Mouse (Mus musculus) MEL (cell line): Measurements from ENCODE around the gene Ak3. TPM values are rescaled to one million over a fixed set of nuclear protein-coding genes. Genes with fewer than 3 reads are reported as not detected.

Experiments
- DNase-seq: peaks from one replicate; pipeline ENCODE4 v3.0.0; 2011; ENCODE audit warnings: low read depth, low spot score
- H3K27ac ChIP-seq: 2 replicates; pipeline ENCODE4 v1.5.1; 2012; ENCODE audit warnings: low read depth, mild to moderate bottlenecking, control low read depth, low read length, moderate library complexity; ENCODE audit not compliant: control insufficient read depth
- H3K27me3 ChIP-seq, 2 experiments: fragments of 150-350 bp in 1 of 2; sonication (generic) in 1 of 2; 2 replicates each; pipeline ENCODE4 v1.6.1; 2012; ENCODE audit warnings: low read length in 2 of 2, mild to moderate bottlenecking in 2 of 2, improper control_type of control experiment in 1 of 2, moderate library complexity in 1 of 2; ENCODE audit not compliant: insufficient read depth in 2 of 2, control insufficient read depth in 1 of 2
- H3K36me3 ChIP-seq, 2 experiments: 2 replicates each; pipeline ENCODE4 v1.6.1; 2012 to 2014; ENCODE audit warnings: low read length in 2 of 2, improper control_type of control experiment in 1 of 2, inconsistent platforms in 1 of 2, mild to moderate bottlenecking in 1 of 2; ENCODE audit not compliant: insufficient read depth in 2 of 2, control insufficient read depth in 1 of 2
- H3K4me1 ChIP-seq, 2 experiments: fragments of 150-350 bp in 1 of 2; sonication (generic) in 1 of 2; 2 replicates each; pipeline ENCODE4 v1.6.1; 2012; ENCODE audit warnings: low read length in 2 of 2, improper control_type of control experiment in 1 of 2, mild to moderate bottlenecking in 1 of 2; ENCODE audit not compliant: insufficient read depth in 2 of 2, control insufficient read depth in 1 of 2
- H3K4me3 ChIP-seq, 2 experiments: fragments of 150-350 bp in 1 of 2; sonication (generic) in 1 of 2; 2 replicates each; pipeline ENCODE4 v1.5.1; 2012; ENCODE audit warnings: low read depth in 2 of 2, low read length in 2 of 2, mild to moderate bottlenecking in 2 of 2, moderate library complexity in 2 of 2, control low read depth in 1 of 2, improper control_type of control experiment in 1 of 2; ENCODE audit not compliant: control insufficient read depth in 1 of 2, insufficient read depth in 1 of 2
- H3K79me2 ChIP-seq: 2 replicates; pipeline ENCODE4 v1.6.1; 2012; ENCODE audit warnings: mild to moderate bottlenecking, low read length, moderate library complexity; ENCODE audit not compliant: control insufficient read depth, poor library complexity, insufficient read depth
- H3K9ac ChIP-seq: 2 replicates; pipeline ENCODE4 v1.6.1; 2012; ENCODE audit warnings: low read depth, mild to moderate bottlenecking, control low read depth, low read length, moderate library complexity; ENCODE audit not compliant: control insufficient read depth, poor library complexity, severe bottlenecking
- H3K9me3 ChIP-seq: fragments of 150-350 bp; sonication (generic); replicated peaks from 2 replicates; pipeline ENCODE4 v1.6.1; 2012; ENCODE audit warnings: mild to moderate bottlenecking, low read length, improper control_type of control experiment, moderate library complexity; ENCODE audit not compliant: insufficient read depth
- BHLHE40 ChIP-seq: IDR thresholded peaks from 2 replicates; pipeline ENCODE4 v1.6.1; 2012; ENCODE audit warnings: low read depth, mild to moderate bottlenecking, inconsistent platforms, low read length, improper control_type of control experiment, borderline replicate concordance
- CHD1 ChIP-seq: IDR thresholded peaks from 2 replicates; pipeline ENCODE4 v1.6.1; 2012; ENCODE audit warnings: low read depth, mild to moderate bottlenecking, inconsistent platforms, low read length, improper control_type of control experiment
- CHD2 ChIP-seq: IDR thresholded peaks from 2 replicates; pipeline ENCODE4 v1.6.1; 2011; ENCODE audit warnings: low read length, improper control_type of control experiment
- CTCF ChIP-seq, 3 experiments: IDR thresholded peaks in 2 of 3; conservative IDR thresholded peaks in 1 of 3; 2 replicates each; pipeline ENCODE4 v1.5.1; 2011 to 2012; ENCODE audit warnings: low read length in 3 of 3, low read depth in 2 of 3, mild to moderate bottlenecking in 2 of 3, improper control_type of control experiment in 1 of 3, inconsistent platforms in 1 of 3, mixed read lengths in 1 of 3, moderate library complexity in 1 of 3; ENCODE audit not compliant: control insufficient read depth in 1 of 3, insufficient read depth in 1 of 3, poor library complexity in 1 of 3, severe bottlenecking in 1 of 3
- E2F4 ChIP-seq: IDR thresholded peaks from 2 replicates; pipeline ENCODE4 v1.6.1; 2011; ENCODE audit warnings: low read depth, low read length, improper control_type of control experiment, borderline replicate concordance
- ELF1 ChIP-seq: IDR thresholded peaks from 2 replicates; pipeline ENCODE4 v1.6.1; 2014; ENCODE audit warnings: low read depth, mild to moderate bottlenecking, inconsistent platforms, low read length, improper control_type of control experiment, moderate library complexity
- EP300 ChIP-seq, 2 experiments: IDR thresholded peaks; 2 replicates each; pipeline ENCODE4 v1.6.1; 2011; ENCODE audit warnings: improper control_type of control experiment in 2 of 2, low read length in 2 of 2, low read depth in 1 of 2, mild to moderate bottlenecking in 1 of 2
- ETS1 ChIP-seq: IDR thresholded peaks from 2 replicates; pipeline ENCODE4 v1.6.1; 2012; ENCODE audit warnings: low read depth, mild to moderate bottlenecking, inconsistent platforms, low read length, improper control_type of control experiment, moderate library complexity
- GABPA ChIP-seq: IDR thresholded peaks from 2 replicates; pipeline ENCODE4 v1.6.1; 2012; ENCODE audit warnings: low read depth, mild to moderate bottlenecking, inconsistent platforms, low read length, improper control_type of control experiment, moderate library complexity
- GATA1 ChIP-seq: IDR thresholded peaks from 2 replicates; pipeline ENCODE4 v1.6.1; 2011; ENCODE audit warnings: low read depth, low read length, improper control_type of control experiment
- HCFC1 ChIP-seq: IDR thresholded peaks from 2 replicates; pipeline ENCODE4 v1.6.1; 2012; ENCODE audit warnings: low read depth, mild to moderate bottlenecking, inconsistent platforms, low read length, improper control_type of control experiment, moderate library complexity
- JUND ChIP-seq: IDR thresholded peaks from 2 replicates; pipeline ENCODE4 v1.6.1; 2011; ENCODE audit warnings: low read depth, mild to moderate bottlenecking, improper control_type of control experiment, low read length
- MAFK ChIP-seq: IDR thresholded peaks from 2 replicates; pipeline ENCODE4 v1.6.1; 2011; ENCODE audit warnings: low read depth, mild to moderate bottlenecking, low read length, improper control_type of control experiment, borderline replicate concordance
- MAX ChIP-seq: IDR thresholded peaks from 2 replicates; pipeline ENCODE4 v1.6.1; 2011; ENCODE audit warnings: low read length, improper control_type of control experiment
- MAZ ChIP-seq: IDR thresholded peaks from 2 replicates; pipeline ENCODE4 v1.6.1; 2012; ENCODE audit warnings: low read depth, mild to moderate bottlenecking, inconsistent platforms, low read length, improper control_type of control experiment
- MEF2A ChIP-seq: IDR thresholded peaks from 2 replicates; pipeline ENCODE4 v1.6.1; 2014; ENCODE audit warnings: low read depth, mild to moderate bottlenecking, inconsistent platforms, low read length, improper control_type of control experiment; ENCODE audit not compliant: poor library complexity, insufficient replicate concordance, severe bottlenecking; ENCODE audit errors: extremely low read depth
- MXI1 ChIP-seq: IDR thresholded peaks from 2 replicates; pipeline ENCODE4 v1.6.1; 2011; ENCODE audit warnings: mild to moderate bottlenecking, low read depth, low read length, improper control_type of control experiment
- MYB ChIP-seq: IDR thresholded peaks from 2 replicates; pipeline ENCODE4 v1.6.1; 2011; ENCODE audit warnings: mild to moderate bottlenecking, low read depth, low read length, improper control_type of control experiment
- MYC ChIP-seq: IDR thresholded peaks from 2 replicates; pipeline ENCODE4 v1.6.1; 2011; ENCODE audit warnings: low read depth, mild to moderate bottlenecking, low read length, improper control_type of control experiment, moderate library complexity
- NELFE ChIP-seq: IDR thresholded peaks from 2 replicates; pipeline ENCODE4 v1.6.1; 2011; ENCODE audit warnings: low read depth, low read length, improper control_type of control experiment
- POLR2A ChIP-seq, 2 experiments: IDR thresholded peaks; 2 replicates each; pipeline ENCODE4 v1.6.1; 2011 to 2012; ENCODE audit warnings: low read length in 2 of 2, mild to moderate bottlenecking in 2 of 2, control low read depth in 1 of 2, improper control_type of control experiment in 1 of 2, low read depth in 1 of 2, moderate library complexity in 1 of 2; ENCODE audit not compliant: control insufficient read depth in 1 of 2, insufficient read depth in 1 of 2, poor library complexity in 1 of 2
- POLR2AphosphoS2 ChIP-seq: IDR thresholded peaks from 2 replicates; pipeline ENCODE4 v1.6.1; 2011; ENCODE audit warnings: low read length, improper control_type of control experiment
- POLR2AphosphoS5 ChIP-seq: IDR thresholded peaks from 2 replicates; pipeline ENCODE4 v1.6.1; 2012; ENCODE audit warnings: low read depth, borderline replicate concordance, mild to moderate bottlenecking, inconsistent platforms, low read length, moderate library complexity, mixed read lengths
- RAD21 ChIP-seq: IDR thresholded peaks from 2 replicates; pipeline ENCODE4 v1.6.1; 2011; ENCODE audit warnings: mild to moderate bottlenecking, low read depth, low read length, improper control_type of control experiment
- RCOR1 ChIP-seq: IDR thresholded peaks from 2 replicates; pipeline ENCODE4 v1.6.1; 2012; ENCODE audit warnings: low read depth, mild to moderate bottlenecking, inconsistent platforms, low read length, improper control_type of control experiment
- SIN3A ChIP-seq: IDR thresholded peaks from 2 replicates; pipeline ENCODE4 v1.6.1; 2012; ENCODE audit warnings: low read length, improper control_type of control experiment, inconsistent platforms
- SMC3 ChIP-seq: IDR thresholded peaks from 2 replicates; pipeline ENCODE4 v1.6.1; 2011; ENCODE audit warnings: low read depth, low read length, improper control_type of control experiment
- TAL1 ChIP-seq: IDR thresholded peaks from 2 replicates; pipeline ENCODE4 v1.6.1; 2012; ENCODE audit warnings: mild to moderate bottlenecking, inconsistent platforms, low read length, moderate library complexity, mixed read lengths
- TBP ChIP-seq: IDR thresholded peaks from 2 replicates; pipeline ENCODE4 v1.8.0; 2011; ENCODE audit warnings: low read depth, low read length, improper control_type of control experiment
- TCF12 ChIP-seq: IDR thresholded peaks from 2 replicates; pipeline ENCODE4 v1.6.1; 2014; ENCODE audit warnings: low read depth, mild to moderate bottlenecking, inconsistent platforms, low read length, improper control_type of control experiment, moderate library complexity
- USF1 ChIP-seq: IDR thresholded peaks from 2 replicates; pipeline ENCODE4 v1.6.1; 2014; ENCODE audit warnings: low read depth, mild to moderate bottlenecking, inconsistent platforms, low read length, improper control_type of control experiment, moderate library complexity
- USF2 ChIP-seq, 2 experiments: IDR thresholded peaks; 2 replicates each; pipeline ENCODE4 v1.6.1; 2011 to 2012; ENCODE audit warnings: improper control_type of control experiment in 2 of 2, low read length in 2 of 2, borderline replicate concordance in 1 of 2, inconsistent platforms in 1 of 2, low read depth in 1 of 2, mild to moderate bottlenecking in 1 of 2; ENCODE audit not compliant: insufficient read depth in 1 of 2
- ZC3H11A ChIP-seq: IDR thresholded peaks from 2 replicates; pipeline ENCODE4 v1.6.1; 2012; ENCODE audit warnings: low read depth, mild to moderate bottlenecking, inconsistent platforms, low read length, improper control_type of control experiment
- ZKSCAN1 ChIP-seq: IDR thresholded peaks from 2 replicates; pipeline ENCODE4 v1.6.1; 2012; ENCODE audit warnings: low read depth, mild to moderate bottlenecking, inconsistent platforms, low read length, improper control_type of control experiment, moderate library complexity
- ZMIZ1 ChIP-seq: IDR thresholded peaks from 2 replicates; pipeline ENCODE4 v1.6.1; 2012; ENCODE audit warnings: low read depth, mild to moderate bottlenecking, inconsistent platforms, low read length, improper control_type of control experiment, moderate library complexity
- ZNF384 ChIP-seq: IDR thresholded peaks from 2 replicates; pipeline ENCODE4 v1.6.1; 2012; ENCODE audit warnings: low read depth, mild to moderate bottlenecking, inconsistent platforms, low read length, improper control_type of control experiment
- polyA plus RNA-seq, 2 experiments: library from polyadenylated mRNA; stranded (reverse) in 1 of 2; unstranded in 1 of 2; fragments of >175 nt in 1 of 2; fragments of >200 nt in 1 of 2; gene quantifications; 2 replicates each; pipeline versions ENCODE4 v1.2.1 to v1.2.4; 2012; ENCODE audit warnings: low replicate concordance in 2 of 2, low read depth in 1 of 2; ENCODE audit not compliant: insufficient read length in 2 of 2, insufficient read depth in 1 of 2, missing spikeins in 1 of 2
- total RNA-seq: library from RNA; depleted of rRNA; stranded (reverse); fragments of 300-350 nt; gene quantifications from 2 replicates; pipeline ENCODE4 v1.2.3, GENCODE M21; 2012

Ak3 gene
- total and polyA plus RNA-seq, 3 experiments, result 47.3 to 86.3 (median 50.0) TPM

DNA sequence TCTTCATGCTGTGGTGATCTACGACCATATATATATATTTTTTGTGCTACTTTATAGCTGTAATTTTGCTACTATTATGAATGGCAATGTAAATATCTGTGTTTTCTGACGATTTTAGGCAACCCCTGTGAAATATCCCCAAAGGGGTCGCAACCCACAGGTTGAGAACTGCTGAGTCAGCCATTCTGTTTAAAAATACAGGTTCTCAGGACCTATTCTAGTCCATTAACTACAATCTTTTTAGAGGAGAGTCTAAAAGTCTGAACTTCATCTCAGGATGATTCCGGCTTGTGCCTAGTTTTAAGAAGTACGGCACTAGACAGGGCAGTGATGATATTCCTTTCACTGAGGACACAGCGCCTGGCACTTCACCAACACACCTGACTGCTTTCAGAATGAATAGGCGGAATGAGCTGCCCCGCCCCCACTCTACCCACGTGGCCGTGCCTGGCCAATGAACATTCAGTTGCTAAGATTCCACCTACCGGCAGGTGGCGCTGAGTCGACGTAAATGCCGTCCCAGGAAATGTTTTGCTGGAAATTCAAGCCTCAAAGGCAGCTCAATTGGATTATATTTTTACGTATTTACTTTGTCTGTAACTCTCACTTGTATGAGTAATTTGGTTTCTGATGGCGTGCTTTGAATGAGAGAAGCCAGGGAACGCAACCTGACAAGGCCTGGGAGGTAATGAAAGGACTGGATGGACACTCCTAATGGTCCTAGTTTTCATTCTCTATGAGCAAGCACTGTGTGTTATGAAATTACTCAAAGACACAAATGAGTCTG, 16.0 kb upstream of the Ak3 start:
- Histone ChIP-seq H3K27ac (peak overlapping the region; percentile 94), H3K9ac (peak overlapping the region; percentile 68), H3K4me1 (peaks cover 4 to 24% of the 10 kb centered on the region in 2 experiments; a peak in 3 of 4 replicates)
- TF ChIP-seq HCFC1, result peak; percentile 51; the same call in 1 of the 2 replicates
- no peak for TF ChIP-seq ZKSCAN1
- TF ChIP-seq SMC3, result peak; percentile 93
- peak; percentile 74; the same call in 1 of the 2 replicates for TF ChIP-seq CHD2
- no peak for TF ChIP-seq ZMIZ1
- no peak; the same call in 1 of the 2 replicates for TF ChIP-seq MXI1
- TF ChIP-seq GATA1, result no peak
- TF ChIP-seq MEF2A, result no peak
- TF ChIP-seq TCF12, result no peak; the same call in 1 of the 2 replicates
- TF ChIP-seq MYC, result 0 out of 2 replicates have a peak, but pooled peaks have one; percentile 9
- TF ChIP-seq NELFE, result no peak
- TF ChIP-seq ETS1, result peak; percentile 79
- no peak for TF ChIP-seq E2F4
- no peak for TF ChIP-seq RCOR1
- TF ChIP-seq TBP, result peak; percentile 73
- TF ChIP-seq POLR2A (IDR thresholded peaks at IDR 0.05; ENCODE audit: control insufficient read depth in 1 of 2, insufficient read depth in 1 of 2, low read depth in 1 of 2, low read length in 2 of 2, poor library complexity in 1 of 2), result peak in 1 of 2 experiments; percentile 54; a peak in 2 of 4 replicates
- TF ChIP-seq POLR2AphosphoS2, result no peak
- TF ChIP-seq SIN3A, result peak; percentile 71; the same call in 1 of the 2 replicates
- no peak for TF ChIP-seq MYB
- TF ChIP-seq RAD21, result peak; percentile 98
- no peak for TF ChIP-seq GABPA
- no peak for TF ChIP-seq POLR2AphosphoS5
- TF ChIP-seq USF2 (IDR thresholded peaks at IDR 0.05; ENCODE audit: borderline replicate concordance in 1 of 2, insufficient read depth in 1 of 2, low read depth in 1 of 2, low read length in 2 of 2), result peak; percentile 91 to 96
- TF ChIP-seq BHLHE40, result no peak
- TF ChIP-seq ZNF384, result no peak
- peak in 1 of 2 experiments; percentile 26; a peak in 1 of 4 replicates for TF ChIP-seq EP300 (IDR thresholded peaks at IDR 0.05; ENCODE audit: low read depth in 1 of 2, low read length in 2 of 2)
- TF ChIP-seq TAL1, result no peak
- no peak for TF ChIP-seq MAZ
- no peak for TF ChIP-seq CHD1
- TF ChIP-seq CTCF (IDR thresholded peaks at IDR 0.05 in 2 of 3, conservative IDR thresholded peaks at IDR 0.05 in 1 of 3; ENCODE audit: control insufficient read depth in 1 of 3, insufficient read depth in 1 of 3, low read depth in 2 of 3, low read length in 3 of 3, poor library complexity in 1 of 3, severe bottlenecking in 1 of 3), result peak in 2 of 3 experiments; percentile 77 to 92
- TF ChIP-seq USF1, result peak; percentile 100
- peak; percentile 96 for TF ChIP-seq MAX
- peak; percentile 99 for TF ChIP-seq MAFK
- TF ChIP-seq ELF1, result peak; percentile 55; the same call in 1 of the 2 replicates
- peak; percentile 93 for TF ChIP-seq ZC3H11A
- no peak for TF ChIP-seq JUND

More for the DNA sequence above, 16.0 kb upstream of the Ak3 start:
- Histone ChIP-seq H3K36me3 (peaks cover 0 to 28% of the 10 kb centered on the region in 2 experiments; a peak in 2 of 4 replicates), H3K79me2 (no peaks in the 10 kb centered on the region; the same call in 1 of the 2 replicates), H3K9me3 (no peaks in the 10 kb centered on the region), H3K27me3 (no peaks in the 10 kb centered on the region), H3K4me3 (peak overlapping the region; percentile 49)
- DNase-seq, result peak; percentile 97
